Mouse (Mus musculus): ENCODE results near the gene Zfyve9.

The Zfyve9 gene

GRCm38 (mm10) chr4:108608651-108609050 is 171.9 kb downstream of the Zfyve9 start:
- DNase-seq (ENCODE audit: low spot score): no peak

- DNase-seq (ENCODE audit: low spot score): no peak
Observed at GRCm38 (mm10) chr4:108601870-108602269, 178.7 kb downstream of the Zfyve9 start.

- DNase-seq (ENCODE audit: low spot score): no peak
Observed at GRCm38 (mm10) chr4:108598306-108598705, 182.3 kb downstream of the Zfyve9 start.

GRCm38 (mm10) chr4:108595785-108596184 is 184.8 kb downstream of the Zfyve9 start:
- DNase-seq (ENCODE audit: low spot score): no peak

GRCm38 (mm10) chr4:108593376-108593775 is 187.2 kb downstream of the Zfyve9 start:
- no peak for DNase-seq (ENCODE audit: low spot score)

All from testis, postnatal 14 days (tissue).